Mouse (Mus musculus) splenic B cell, adult 2 months (primary cell): Measurements from ENCODE around the gene Por.

Experiments
- DNase-seq: peaks from one replicate; pipeline ENCODE4 v3.0.0-alpha.2; 2011; ENCODE audit warnings: low read depth, low spot score
- H3K27me3 ChIP-seq: 2 replicates; pipeline ENCODE4 v1.6.1; 2012; ENCODE audit warnings: mild to moderate bottlenecking, low read length, moderate library complexity, mixed read lengths; ENCODE audit not compliant: control insufficient read depth, poor library complexity, insufficient read depth, severe bottlenecking
- H3K36me3 ChIP-seq: 2 replicates; pipeline ENCODE4 v1.6.1; 2012; ENCODE audit warnings: mild to moderate bottlenecking, low read length, moderate library complexity, mixed read lengths; ENCODE audit not compliant: control insufficient read depth, poor library complexity, insufficient read depth, severe bottlenecking

Por gene

GRCm38 (mm10) chr5:135669741-135670275, at the start of gene Por:
TSS of gene Por (plus strand) at chr5:135670033.
- no peak for DNase-seq
- no peaks in the 10 kb centered on the region for H3K36me3 ChIP-seq

DNA sequence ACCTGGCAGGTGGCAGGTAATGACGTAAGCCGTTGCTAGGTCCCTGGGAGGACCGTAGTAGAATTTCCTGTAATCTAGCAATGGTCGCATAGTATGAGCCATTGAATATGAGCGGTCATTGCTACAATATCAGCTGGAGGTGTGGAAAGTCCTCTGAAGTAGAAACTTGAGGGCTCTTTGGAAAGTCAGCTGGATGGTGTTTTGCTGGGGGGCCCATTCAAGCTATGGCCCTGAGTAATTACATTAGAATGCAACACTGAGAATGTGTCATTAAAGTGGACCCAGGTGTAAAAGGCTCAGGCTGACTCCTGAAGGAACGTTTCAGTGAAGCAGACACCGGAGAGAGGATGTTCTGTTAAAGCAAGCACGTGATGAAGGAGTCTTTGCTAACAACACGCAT, 49.3 kb upstream of the Por start:
- no peaks in the 10 kb centered on the region for H3K36me3 ChIP-seq
- no peak for DNase-seq

More at GRCm38 (mm10) chr5:135669741-135670275, at the start of gene Por:
- H3K27me3 ChIP-seq: no peaks in the 10 kb centered on the region

GRCm38 (mm10) chr5:135621725-135622124, 48.1 kb upstream of the Por start:
- H3K36me3 ChIP-seq: no peaks in the 10 kb centered on the region
- H3K27me3 ChIP-seq: no peaks in the 10 kb centered on the region

More for the DNA sequence above, 49.3 kb upstream of the Por start:
- no peaks in the 10 kb centered on the region for H3K27me3 ChIP-seq

GRCm38 (mm10) chr5:135623006-135623563, 46.7 kb upstream of the Por start:
- H3K27me3 ChIP-seq: no peaks in the 10 kb centered on the region
- DNase-seq: no peak
- H3K36me3 ChIP-seq: no peaks in the 10 kb centered on the region

More at GRCm38 (mm10) chr5:135621725-135622124, 48.1 kb upstream of the Por start:
- DNase-seq: no peak

- no peak for DNase-seq
- no peaks in the 10 kb centered on the region for H3K27me3 ChIP-seq
- H3K36me3 ChIP-seq: no peaks in the 10 kb centered on the region
Measured at GRCm38 (mm10) chr5:135628916-135629315, 40.9 kb upstream of the Por start.

DNA sequence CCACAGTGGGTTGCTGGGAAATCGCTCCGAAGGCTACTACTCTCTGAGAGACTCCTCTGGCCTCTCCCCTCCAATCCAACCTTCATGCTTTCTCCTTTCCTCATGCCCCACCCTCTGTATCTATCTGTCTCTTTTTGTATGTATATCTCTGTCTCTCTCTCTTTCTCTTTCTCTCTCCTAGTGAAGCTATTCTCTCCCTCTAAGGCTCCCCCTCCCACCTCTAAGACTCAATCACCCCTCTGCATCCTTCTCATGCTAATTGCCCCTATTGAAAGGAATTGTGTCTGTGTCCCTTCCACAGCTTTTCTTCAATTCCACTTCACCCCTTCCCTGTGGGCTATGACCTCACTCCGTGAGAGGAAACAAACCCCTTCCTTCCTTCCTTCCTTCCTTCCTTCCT, 40.4 kb upstream of the Por start:
- no peak for DNase-seq
- Histone ChIP-seq H3K27me3 (no peaks in the 10 kb centered on the region), H3K36me3 (no peaks in the 10 kb centered on the region)

DNA sequence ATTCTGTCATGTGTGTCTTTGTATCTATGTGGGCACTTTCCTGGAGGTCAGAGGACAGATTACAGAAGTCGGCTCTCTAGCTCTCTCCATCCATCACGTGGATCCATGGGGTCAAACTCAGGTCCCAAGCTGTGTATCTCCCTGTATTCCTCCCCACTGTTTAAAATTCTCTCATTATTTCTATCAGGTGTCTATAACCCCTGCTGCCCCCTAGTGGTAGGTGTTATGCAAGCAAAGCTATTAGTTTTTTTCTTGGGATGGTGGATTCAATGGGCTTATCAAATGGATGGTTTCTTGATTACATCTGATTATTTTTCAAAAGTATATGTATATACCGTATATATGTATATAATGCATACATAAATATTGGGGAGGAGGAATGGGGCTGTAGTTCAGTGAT, 39.2 kb upstream of the Por start:
- Histone ChIP-seq H3K27me3 (no peaks in the 10 kb centered on the region), H3K36me3 (no peaks in the 10 kb centered on the region)
- DNase-seq: peak; percentile 82

GRCm38 (mm10) chr5:135632117-135632796, 37.6 kb upstream of the Por start, which contains the start of gene Rhbdd2:
TSS of gene Rhbdd2 (plus strand) at chr5:135632618.
- Histone ChIP-seq H3K36me3 (no peaks in the 10 kb centered on the region), H3K27me3 (no peaks in the 10 kb centered on the region)
- DNase-seq: peak; percentile 98

DNA sequence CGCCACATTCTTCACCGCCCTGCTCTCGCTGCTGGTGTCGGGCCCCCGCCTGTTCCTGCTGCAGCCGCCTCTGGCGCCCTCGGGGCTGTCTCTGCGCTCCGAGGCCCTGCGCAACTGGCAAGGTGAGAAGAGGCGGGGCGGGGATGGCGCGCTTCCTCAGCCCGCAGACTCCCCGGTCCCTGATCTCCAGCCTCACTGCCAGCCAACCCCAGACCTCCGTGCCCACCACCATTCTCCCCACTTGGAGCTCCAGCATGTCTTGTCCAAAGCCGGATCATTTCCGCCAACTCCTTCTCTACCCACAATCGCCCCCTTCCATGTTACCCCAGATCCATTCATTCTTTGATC, 37.1 kb upstream of the Por start:
- DNase-seq: no peak
- Histone ChIP-seq H3K27me3 (no peaks in the 10 kb centered on the region), H3K36me3 (no peaks in the 10 kb centered on the region)

- DNase-seq: no peak
- no peaks in the 10 kb centered on the region for H3K27me3 ChIP-seq
- no peaks in the 10 kb centered on the region for H3K36me3 ChIP-seq
Measured at GRCm38 (mm10) chr5:135639760-135640458, 29.9 kb upstream of the Por start.

GRCm38 (mm10) chr5:135640459-135640789, 29.4 kb upstream of the Por start:
- Histone ChIP-seq H3K27me3 (no peaks in the 10 kb centered on the region), H3K36me3 (no peaks in the 10 kb centered on the region)
- no peak for DNase-seq

GRCm38 (mm10) chr5:135641028-135641427, 28.8 kb upstream of the Por start:
- Histone ChIP-seq H3K36me3 (no peaks in the 10 kb centered on the region), H3K27me3 (no peaks in the 10 kb centered on the region)
- DNase-seq: no peak

DNA sequence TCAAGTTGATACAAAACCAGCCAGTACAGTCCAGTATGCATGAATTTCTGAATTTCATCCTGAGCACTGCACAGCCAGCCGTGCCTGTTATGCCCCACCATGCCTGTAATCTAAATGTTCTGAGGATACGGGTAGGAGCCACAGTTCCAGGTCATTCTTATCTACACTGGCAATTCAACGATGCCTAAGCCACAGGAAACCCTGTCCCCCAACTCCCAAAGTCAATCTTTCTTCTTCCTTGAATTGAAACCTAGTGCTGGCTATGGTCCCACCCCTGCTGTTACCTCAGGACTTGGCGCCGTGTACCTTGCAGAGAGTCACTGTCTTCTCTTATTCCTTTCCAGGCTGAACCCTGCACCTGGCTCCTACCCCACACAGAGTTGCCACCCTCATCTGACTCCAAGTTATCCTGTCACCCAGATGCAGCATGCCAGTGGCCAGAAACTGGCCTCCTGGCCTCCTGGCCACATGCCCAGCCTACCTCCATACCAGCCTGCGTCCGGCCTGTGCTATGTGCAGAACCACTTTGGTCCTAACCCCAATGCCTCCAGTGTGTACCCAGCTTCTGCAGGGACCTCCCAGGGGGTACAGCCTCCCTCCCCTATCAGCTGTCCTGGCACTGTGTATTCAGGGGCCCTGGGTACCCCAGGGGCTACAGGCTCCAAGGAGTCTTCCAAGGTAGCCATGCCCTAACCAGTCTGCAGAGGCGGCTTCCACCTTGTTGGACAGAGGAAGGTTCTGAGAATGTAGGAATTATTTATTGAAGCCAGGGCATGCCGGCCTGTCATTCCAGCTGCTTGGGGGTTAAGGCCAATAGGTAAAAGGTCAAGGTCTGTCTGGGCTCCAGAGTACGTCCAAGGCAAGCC, 26.9 kb upstream of the Por start:
- Histone ChIP-seq H3K36me3 (no peaks in the 10 kb centered on the region), H3K27me3 (no peaks in the 10 kb centered on the region)
- no peak for DNase-seq

DNA sequence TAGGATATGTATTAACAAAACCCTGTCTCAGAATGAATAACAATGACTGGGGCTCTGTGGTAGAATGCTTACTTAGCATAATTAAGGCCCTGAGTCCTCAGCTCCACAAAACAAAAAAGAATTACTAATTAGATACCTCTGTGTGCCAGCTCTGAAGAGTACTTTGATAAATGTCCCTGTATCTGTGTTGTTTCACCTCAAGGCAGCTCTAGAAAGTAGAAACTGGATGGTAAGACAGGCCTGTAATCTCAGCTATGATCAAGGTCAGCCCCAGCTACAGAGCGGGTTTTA, 26.3 kb upstream of the Por start:
- Histone ChIP-seq H3K36me3 (no peaks in the 10 kb centered on the region), H3K27me3 (no peaks in the 10 kb centered on the region)
- no peak for DNase-seq

- H3K27me3 ChIP-seq: no peaks in the 10 kb centered on the region
- DNase-seq: no peak
- H3K36me3 ChIP-seq: no peaks in the 10 kb centered on the region
Measured at GRCm38 (mm10) chr5:135643869-135644268, 26.0 kb upstream of the Por start.
